Mouse (Mus musculus) hindbrain, embryonic 10.5 days (tissue): ENCODE data around the gene Xrcc4. TPM values are rescaled to one million over a fixed set of nuclear protein-coding genes. Genes with fewer than 3 reads are reported as not detected.

ENCODE experiments used
- DNase-seq: peaks from one replicate; pipeline ENCODE4 v3.0.0-alpha.2; 2017; ENCODE audit warnings: low spot score
- H3K27ac ChIP-seq: fragments of 300-500 bp; sonication (generic); 2 replicates; pipeline ENCODE4 v1.5.1; 2016; ENCODE audit warnings: mild to moderate bottlenecking, moderate library complexity
- H3K27me3 ChIP-seq: fragments of 300-500 bp; sonication (generic); 2 replicates; pipeline ENCODE4 v1.6.1; 2016; ENCODE audit warnings: mild to moderate bottlenecking; ENCODE audit not compliant: poor library complexity, insufficient read depth, severe bottlenecking
- H3K36me3 ChIP-seq: fragments of 300-500 bp; sonication (generic); 2 replicates; pipeline ENCODE4 v1.6.1; 2016; ENCODE audit warnings: mild to moderate bottlenecking, moderate library complexity
- H3K4me1 ChIP-seq: fragments of 300-500 bp; sonication (generic); replicated peaks from 2 replicates; pipeline ENCODE4 v1.6.1; 2016; ENCODE audit warnings: mild to moderate bottlenecking
- H3K4me3 ChIP-seq: fragments of 300-500 bp; sonication (generic); 2 replicates; pipeline ENCODE4 v1.5.1; 2016; ENCODE audit warnings: mild to moderate bottlenecking, moderate library complexity
- H3K9me3 ChIP-seq: fragments of 300-500 bp; sonication (generic); 2 replicates; pipeline ENCODE4 v1.6.1; 2016; ENCODE audit warnings: mild to moderate bottlenecking, moderate library complexity
- WGBS: fragments of 180-500 bp; shearing (Covaris S2); methylation state at CpG from one replicate; pipeline ENCODE4 v1.1.7; 2016; 5-methylcytosine and 5-hydroxymethylcytosine counted together
- polyA plus RNA-seq: library from polyadenylated mRNA; unstranded; fragments of >200 nt; fragmentation: Nextera tagmentation; extraction: Ambion mirVana; gene quantifications from 2 replicates; pipeline ENCODE4 v1.2.1, GENCODE M21; 2016

Xrcc4 gene
- polyA plus RNA-seq, 1 experiment from 2014 or later: 9.4 TPM

- H3K4me3 ChIP-seq: no peak overlapping the region
- no peaks in the 10 kb centered on the region for H3K9me3 ChIP-seq
- H3K36me3 ChIP-seq: no peaks in the 10 kb centered on the region
- H3K4me1 ChIP-seq: no peaks in the 10 kb centered on the region
- no peak overlapping the region for H3K27ac ChIP-seq
- H3K27me3 ChIP-seq: no peaks in the 10 kb centered on the region
- DNase-seq: no peak
- 89% methylated on average over 3 of the region's 3 CpGs for WGBS
Observed at GRCm38 (mm10) chr13:89838635-89839034, 250.8 kb downstream of the Xrcc4 start.

GRCm38 (mm10) chr13:89834485-89834884 is 254.9 kb downstream of the Xrcc4 start:
- H3K27ac ChIP-seq: no peak overlapping the region
- no peaks in the 10 kb centered on the region for H3K27me3 ChIP-seq
- no peaks in the 10 kb centered on the region for H3K36me3 ChIP-seq
- no peak overlapping the region for H3K4me3 ChIP-seq
- no peaks in the 10 kb centered on the region for H3K9me3 ChIP-seq
- H3K4me1 ChIP-seq: no peaks in the 10 kb centered on the region
- no peak for DNase-seq
- WGBS: 77% methylated on average over 3 of the region's 3 CpGs

GRCm38 (mm10) chr13:89833053-89833670 is 256.2 kb downstream of the Xrcc4 start:
- Histone ChIP-seq H3K27ac (no peak overlapping the region), H3K9me3 (no peaks in the 10 kb centered on the region), H3K36me3 (no peaks in the 10 kb centered on the region), H3K4me1 (0 out of 2 replicates have a peak, but pooled peaks cover 2% of the 10 kb centered on the region), H3K27me3 (no peaks in the 10 kb centered on the region), H3K4me3 (no peak overlapping the region)
- WGBS: 67% methylated on average over 2 of the region's 2 CpGs
- no peak for DNase-seq

- H3K4me3 ChIP-seq: no peak overlapping the region
- no peaks in the 10 kb centered on the region for H3K9me3 ChIP-seq
- H3K36me3 ChIP-seq: no peaks in the 10 kb centered on the region
- WGBS: 26% methylated on average over 3 of the region's 3 CpGs
- H3K4me1 ChIP-seq: 0 out of 2 replicates have a peak, but pooled peaks cover 2% of the 10 kb centered on the region
- no peaks in the 10 kb centered on the region for H3K27me3 ChIP-seq
- no peak for DNase-seq
- no peak overlapping the region for H3K27ac ChIP-seq
Observed at GRCm38 (mm10) chr13:89828429-89828970, 260.9 kb downstream of the Xrcc4 start.

GRCm38 (mm10) chr13:89827838-89828237 is 261.6 kb downstream of the Xrcc4 start:
- 87% methylated on average over 2 of the region's 2 CpGs for WGBS
- no peaks in the 10 kb centered on the region for H3K36me3 ChIP-seq

GRCm38 (mm10) chr13:89814543-89814942 is 274.9 kb downstream of the Xrcc4 start:
- no peaks in the 10 kb centered on the region for H3K36me3 ChIP-seq
- DNase-seq: no peak
- no peak overlapping the region for H3K4me3 ChIP-seq
- no peak overlapping the region for H3K27ac ChIP-seq
- 84% methylated on average over 2 of the region's 2 CpGs for WGBS
- no peaks in the 10 kb centered on the region for H3K4me1 ChIP-seq
- H3K9me3 ChIP-seq: no peaks in the 10 kb centered on the region
- H3K27me3 ChIP-seq: no peaks in the 10 kb centered on the region

More at GRCm38 (mm10) chr13:89827838-89828237, 261.6 kb downstream of the Xrcc4 start:
- H3K9me3 ChIP-seq: no peaks in the 10 kb centered on the region
- no peaks in the 10 kb centered on the region for H3K27me3 ChIP-seq
- H3K27ac ChIP-seq: no peak overlapping the region
- H3K4me1 ChIP-seq: 0 out of 2 replicates have a peak, but pooled peaks cover 2% of the 10 kb centered on the region
- DNase-seq: no peak
- H3K4me3 ChIP-seq: no peak overlapping the region

- DNase-seq: no peak
- no peak overlapping the region for H3K4me3 ChIP-seq
- no peaks in the 10 kb centered on the region for H3K4me1 ChIP-seq
- no peaks in the 10 kb centered on the region for H3K9me3 ChIP-seq
- 96% methylated on average over 2 of the region's 2 CpGs for WGBS
- no peak overlapping the region for H3K27ac ChIP-seq
- H3K27me3 ChIP-seq: no peaks in the 10 kb centered on the region
- no peaks in the 10 kb centered on the region for H3K36me3 ChIP-seq
Observed at GRCm38 (mm10) chr13:89812169-89812568, 277.2 kb downstream of the Xrcc4 start.

- H3K36me3 ChIP-seq: no peaks in the 10 kb centered on the region
- no peak for DNase-seq
Observed at GRCm38 (mm10) chr13:89809024-89809423, 280.4 kb downstream of the Xrcc4 start.

GRCm38 (mm10) chr13:89801901-89802300 is 287.5 kb downstream of the Xrcc4 start:
- 85% methylated on average over 2 of the region's 2 CpGs for WGBS
- H3K4me3 ChIP-seq: no peak overlapping the region

More at GRCm38 (mm10) chr13:89809024-89809423, 280.4 kb downstream of the Xrcc4 start:
- no peak overlapping the region for H3K27ac ChIP-seq
- H3K4me3 ChIP-seq: no peak overlapping the region
- H3K4me1 ChIP-seq: no peaks in the 10 kb centered on the region
- no peaks in the 10 kb centered on the region for H3K27me3 ChIP-seq
- no peaks in the 10 kb centered on the region for H3K9me3 ChIP-seq

GRCm38 (mm10) chr13:89797721-89798120 is 291.7 kb downstream of the Xrcc4 start:
- Histone ChIP-seq H3K27ac (no peak overlapping the region), H3K27me3 (no peaks in the 10 kb centered on the region), H3K4me3 (no peak overlapping the region), H3K36me3 (no peaks in the 10 kb centered on the region), H3K9me3 (no peaks in the 10 kb centered on the region), H3K4me1 (no peaks in the 10 kb centered on the region)
- no peak for DNase-seq
- 39% methylated on average over 3 of the region's 3 CpGs for WGBS

More at GRCm38 (mm10) chr13:89801901-89802300, 287.5 kb downstream of the Xrcc4 start:
- Histone ChIP-seq H3K27ac (no peak overlapping the region), H3K27me3 (no peaks in the 10 kb centered on the region), H3K36me3 (no peaks in the 10 kb centered on the region), H3K4me1 (no peaks in the 10 kb centered on the region), H3K9me3 (no peaks in the 10 kb centered on the region)
- no peak for DNase-seq

- no peaks in the 10 kb centered on the region for H3K4me1 ChIP-seq
- no peaks in the 10 kb centered on the region for H3K36me3 ChIP-seq
- no peak overlapping the region for H3K27ac ChIP-seq
- no peak overlapping the region for H3K4me3 ChIP-seq
- H3K27me3 ChIP-seq: no peaks in the 10 kb centered on the region
- no peak for DNase-seq
- 54% methylated on average over 5 of the region's 5 CpGs for WGBS
- H3K9me3 ChIP-seq: no peaks in the 10 kb centered on the region
Observed at GRCm38 (mm10) chr13:89791475-89791874, 297.9 kb downstream of the Xrcc4 start.

GRCm38 (mm10) chr13:89782886-89783285 is 306.5 kb downstream of the Xrcc4 start:
- no peak for DNase-seq
- no peak overlapping the region for H3K27ac ChIP-seq
- no peak overlapping the region for H3K4me3 ChIP-seq
- H3K4me1 ChIP-seq: peaks cover 8% of the 10 kb centered on the region
- no peaks in the 10 kb centered on the region for H3K9me3 ChIP-seq
- no peaks in the 10 kb centered on the region for H3K27me3 ChIP-seq
- WGBS: 77% methylated on average over 2 of the region's 2 CpGs
- no peaks in the 10 kb centered on the region for H3K36me3 ChIP-seq

GRCm38 (mm10) chr13:89780276-89780675 is 309.1 kb downstream of the Xrcc4 start:
- DNase-seq: no peak
- 57% methylated on average over 3 of the region's 3 CpGs for WGBS
- H3K27ac ChIP-seq: no peak overlapping the region
- peaks cover 11% of the 10 kb centered on the region for H3K4me1 ChIP-seq
- H3K9me3 ChIP-seq: no peaks in the 10 kb centered on the region
- no peaks in the 10 kb centered on the region for H3K27me3 ChIP-seq
- no peaks in the 10 kb centered on the region for H3K36me3 ChIP-seq
- H3K4me3 ChIP-seq: no peak overlapping the region
